Mouse (Mus musculus) heart, embryonic 11.5 days (tissue): ENCODE data around the gene Hoxa6. TPM values are rescaled to one million over a fixed set of nuclear protein-coding genes. Genes with fewer than 3 reads are reported as not detected.

Experiments used
- ATAC-seq: fragments of 200-750 bp; cut with Nextera tagmentation; replicated peaks from 2 replicates; pipeline ENCODE4 v1.8.0; 2017; ENCODE audit warnings: moderate library complexity; ENCODE audit not compliant: insufficient number of reproducible peaks, low FRiP score, low TSS enrichment
- H3K27ac ChIP-seq: fragments of 300-500 bp; sonication (generic); 2 replicates; pipeline ENCODE4 v1.5.1; 2014; ENCODE audit warnings: mild to moderate bottlenecking, low read depth, low read length
- H3K27me3 ChIP-seq: fragments of 300-500 bp; sonication (generic); 2 replicates; pipeline ENCODE4 v1.6.1; 2014; ENCODE audit warnings: mild to moderate bottlenecking, low read length, mixed read lengths; ENCODE audit not compliant: control insufficient read depth, insufficient read depth
- H3K36me3 ChIP-seq: fragments of 300-500 bp; sonication (generic); 2 replicates; pipeline ENCODE4 v1.6.1; 2014; ENCODE audit warnings: mild to moderate bottlenecking, low read length, moderate library complexity, mixed read lengths; ENCODE audit not compliant: control insufficient read depth, insufficient read depth
- H3K4me1 ChIP-seq: fragments of 300-500 bp; sonication (generic); 2 replicates; pipeline ENCODE4 v1.6.1; 2014; ENCODE audit warnings: low read length; ENCODE audit not compliant: control insufficient read depth, insufficient read depth
- H3K4me2 ChIP-seq: fragments of 300-500 bp; sonication (generic); 2 replicates; pipeline ENCODE4 v1.6.1; 2014; ENCODE audit warnings: mild to moderate bottlenecking, moderate library complexity
- H3K4me3 ChIP-seq: fragments of 300-500 bp; sonication (generic); 2 replicates; pipeline ENCODE4 v1.5.1; 2014; ENCODE audit warnings: low read depth, low read length
- H3K9ac ChIP-seq: fragments of 300-500 bp; sonication (generic); 2 replicates; pipeline ENCODE4 v1.6.1; 2014; ENCODE audit warnings: mild to moderate bottlenecking, low read depth, low read length, moderate library complexity
- H3K9me3 ChIP-seq: fragments of 300-500 bp; sonication (generic); replicated peaks from 2 replicates; pipeline ENCODE4 v1.6.1; 2016; ENCODE audit warnings: low read length; ENCODE audit not compliant: control insufficient read depth
- WGBS: fragments of 180-500 bp; shearing (Covaris S2); extraction: QIAGEN DNeasy Blood & Tissue Kit; methylation state at CpG from one replicate; pipeline ENCODE4 v1.1.7; 2014; ENCODE audit not compliant: insufficient replicate concordance; 5-methylcytosine and 5-hydroxymethylcytosine counted together
- polyA plus RNA-seq: library from polyadenylated mRNA; unstranded; fragments of >200 nt; fragmentation: Nextera tagmentation; extraction: Ambion mirVana; gene quantifications from 2 replicates; pipeline ENCODE4 v1.2.1, GENCODE M21; 2014

The Hoxa6 gene
- polyA plus RNA-seq, 1 experiment from 2014 or later: not detected

DNA sequence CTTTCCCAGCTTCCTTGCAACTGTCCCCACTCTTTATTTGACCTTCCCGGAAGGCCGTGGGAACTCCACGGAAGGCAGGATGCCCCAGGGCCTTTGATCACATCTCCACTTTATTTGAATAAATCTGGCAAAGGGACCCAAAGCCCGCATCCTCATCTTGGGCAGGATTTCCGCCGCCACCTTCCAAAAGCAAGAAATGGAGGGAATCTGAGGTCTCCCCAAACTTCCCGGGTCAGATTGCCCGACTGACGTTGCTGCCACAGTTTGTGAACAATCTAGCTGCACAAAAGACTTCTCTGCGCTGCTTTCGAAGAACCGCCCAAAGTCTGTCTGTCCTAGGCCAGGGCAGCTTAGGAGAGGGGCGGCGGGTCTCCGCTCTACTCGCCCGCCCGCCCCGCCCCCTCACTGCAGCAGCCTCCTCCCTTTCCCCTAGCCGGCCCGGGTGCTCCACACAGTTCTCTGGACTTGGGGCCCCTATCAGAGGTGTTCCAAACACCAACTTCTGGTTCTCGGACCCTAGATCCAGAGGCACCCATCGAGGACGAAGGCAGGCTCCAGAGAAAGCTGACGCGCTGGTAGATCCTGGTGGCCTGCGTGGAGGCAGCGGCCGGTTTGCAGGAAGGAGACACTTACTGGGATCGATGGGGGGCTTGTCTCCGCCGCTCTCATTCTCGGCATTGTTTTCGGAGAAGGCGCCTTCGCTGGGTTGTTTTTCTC is 16.5 kb upstream of the Hoxa6 start:
- H3K36me3 ChIP-seq: no peaks in the 10 kb centered on the region
- under 1% methylated on average over 35 of the region's 36 CpGs for WGBS
- no peak overlapping the region for H3K4me3 ChIP-seq
- ATAC-seq: no peak
- H3K27ac ChIP-seq: no peak overlapping the region
- peaks cover 5% of the 10 kb centered on the region; the same call in 1 of the 2 replicates for H3K4me1 ChIP-seq
- no peaks in the 10 kb centered on the region for H3K9me3 ChIP-seq
- H3K9ac ChIP-seq: no peak overlapping the region
- H3K4me2 ChIP-seq: no peak overlapping the region
- H3K27me3 ChIP-seq: peaks cover 97% of the 10 kb centered on the region

DNA sequence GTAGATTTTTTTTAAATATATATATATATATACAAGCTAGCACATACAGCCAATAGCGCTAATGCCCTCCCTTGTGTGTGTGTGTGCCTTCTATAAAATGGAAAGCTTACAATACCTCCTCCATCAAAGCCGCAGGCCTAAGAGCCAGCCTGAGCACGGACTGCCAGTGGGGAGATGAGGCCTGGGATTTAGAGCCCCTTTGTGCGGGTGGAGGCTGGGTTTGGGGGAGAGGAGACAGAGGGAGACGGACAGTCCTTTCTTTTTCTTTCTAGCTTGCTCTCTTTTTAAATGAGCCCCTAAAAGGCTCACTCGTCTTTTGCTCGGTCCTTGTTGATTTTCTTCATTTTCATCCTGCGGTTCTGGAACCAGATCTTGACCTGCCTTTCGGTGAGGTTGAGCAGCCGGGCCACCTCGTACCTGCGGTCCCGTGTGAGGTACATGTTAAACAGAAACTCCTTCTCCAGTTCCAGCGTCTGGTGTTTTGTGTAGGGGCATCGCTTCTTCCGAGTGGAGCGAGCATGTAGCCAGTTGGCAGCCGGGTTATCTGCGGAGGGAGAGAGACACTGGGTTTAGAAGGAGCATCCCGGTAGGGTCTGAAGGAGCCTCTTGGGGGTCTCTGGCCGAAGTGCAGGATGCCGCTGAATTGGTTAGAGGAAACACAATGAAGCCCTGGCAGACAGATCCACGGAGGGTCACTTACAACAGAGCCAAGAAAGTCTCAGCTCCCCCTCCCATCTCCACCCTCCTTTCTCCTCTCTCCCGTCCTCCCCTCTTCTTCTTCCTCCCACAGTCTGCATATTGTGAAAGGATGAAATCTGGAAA is 15.6 kb upstream of the Hoxa6 start:
- H3K36me3 ChIP-seq: no peaks in the 10 kb centered on the region
- no peak for ATAC-seq
- H3K9me3 ChIP-seq: no peaks in the 10 kb centered on the region
- no peak overlapping the region for H3K4me2 ChIP-seq
- H3K27ac ChIP-seq: no peak overlapping the region
- no peak overlapping the region for H3K4me3 ChIP-seq
- peaks cover 5% of the 10 kb centered on the region; the same call in 1 of the 2 replicates for H3K4me1 ChIP-seq
- no peak overlapping the region for H3K9ac ChIP-seq
- peaks cover 97% of the 10 kb centered on the region for H3K27me3 ChIP-seq
- WGBS: 3% methylated on average over 24 of the region's 24 CpGs

DNA sequence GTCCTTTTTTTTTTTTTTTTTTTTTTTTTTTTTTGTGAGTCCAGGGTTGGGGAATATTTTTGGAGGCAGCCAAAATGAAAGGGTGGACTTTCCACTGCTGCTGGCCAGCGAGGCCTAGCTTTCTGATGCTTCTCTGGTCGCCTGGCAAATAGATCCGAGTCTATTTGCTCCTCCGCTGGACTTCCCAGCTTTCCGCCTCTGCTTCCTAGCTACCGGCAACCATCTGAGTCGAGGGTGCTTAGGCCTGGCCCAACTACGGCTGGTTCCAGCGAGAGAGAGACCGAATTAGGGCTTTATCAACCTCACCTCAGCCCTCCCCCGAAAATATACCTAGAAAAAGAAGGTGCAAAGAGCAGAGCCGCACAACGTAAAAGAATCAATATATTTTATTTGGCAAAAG is 14.2 kb upstream of the Hoxa6 start:
- Histone ChIP-seq H3K9me3 (no peaks in the 10 kb centered on the region), H3K4me3 (no peak overlapping the region), H3K4me2 (no peak overlapping the region), H3K36me3 (no peaks in the 10 kb centered on the region), H3K9ac (no peak overlapping the region), H3K27me3 (peaks cover 100% of the 10 kb centered on the region), H3K4me1 (peaks cover 5% of the 10 kb centered on the region; the same call in 1 of the 2 replicates), H3K27ac (no peak overlapping the region)
- WGBS: 13% methylated on average over 13 of the region's 13 CpGs
- ATAC-seq: no peak

DNA sequence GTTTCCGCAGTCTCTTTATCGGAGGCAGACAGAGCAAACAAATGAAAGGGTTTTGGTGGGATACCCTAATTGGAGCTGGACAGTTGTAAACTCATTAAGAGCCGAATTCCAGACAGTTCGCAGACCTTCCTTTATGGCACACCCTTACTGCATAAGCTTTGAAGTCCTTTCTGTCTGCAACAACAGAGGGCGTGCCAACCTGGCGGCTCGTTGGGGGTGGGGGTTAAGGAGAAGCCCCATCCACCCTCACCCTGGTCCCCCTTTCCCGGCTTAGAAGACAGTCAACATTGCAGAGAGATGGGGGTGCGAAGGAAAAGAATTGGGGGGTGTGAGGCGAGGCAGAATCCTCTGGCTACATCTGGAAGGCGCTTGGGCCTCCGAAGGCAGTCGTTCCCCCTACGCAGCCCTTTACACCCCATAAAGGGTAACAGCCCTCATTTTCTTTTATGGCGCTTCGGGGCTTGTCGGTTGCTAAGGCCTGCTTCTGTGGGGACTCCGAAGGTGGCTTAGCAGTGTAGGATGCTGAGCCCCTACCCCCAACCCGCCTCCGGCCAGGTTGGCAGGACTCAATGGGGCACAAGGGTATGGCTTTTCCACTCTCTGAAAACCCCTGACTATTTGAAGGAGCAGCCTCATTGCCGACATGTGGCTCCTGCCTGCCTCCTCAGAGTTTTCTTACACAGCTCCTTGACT is 13.6 kb upstream of the Hoxa6 start:
- Histone ChIP-seq H3K4me2 (peak overlapping the region; percentile 89), H3K36me3 (no peaks in the 10 kb centered on the region), H3K9ac (no peak overlapping the region), H3K27me3 (peaks cover 100% of the 10 kb centered on the region), H3K4me3 (peak overlapping the region; percentile 57), H3K27ac (no peak overlapping the region), H3K9me3 (no peaks in the 10 kb centered on the region), H3K4me1 (peaks cover 5% of the 10 kb centered on the region; the same call in 1 of the 2 replicates)
- ATAC-seq: no peak
- WGBS: 8% methylated on average over 21 of the region's 21 CpGs

DNA sequence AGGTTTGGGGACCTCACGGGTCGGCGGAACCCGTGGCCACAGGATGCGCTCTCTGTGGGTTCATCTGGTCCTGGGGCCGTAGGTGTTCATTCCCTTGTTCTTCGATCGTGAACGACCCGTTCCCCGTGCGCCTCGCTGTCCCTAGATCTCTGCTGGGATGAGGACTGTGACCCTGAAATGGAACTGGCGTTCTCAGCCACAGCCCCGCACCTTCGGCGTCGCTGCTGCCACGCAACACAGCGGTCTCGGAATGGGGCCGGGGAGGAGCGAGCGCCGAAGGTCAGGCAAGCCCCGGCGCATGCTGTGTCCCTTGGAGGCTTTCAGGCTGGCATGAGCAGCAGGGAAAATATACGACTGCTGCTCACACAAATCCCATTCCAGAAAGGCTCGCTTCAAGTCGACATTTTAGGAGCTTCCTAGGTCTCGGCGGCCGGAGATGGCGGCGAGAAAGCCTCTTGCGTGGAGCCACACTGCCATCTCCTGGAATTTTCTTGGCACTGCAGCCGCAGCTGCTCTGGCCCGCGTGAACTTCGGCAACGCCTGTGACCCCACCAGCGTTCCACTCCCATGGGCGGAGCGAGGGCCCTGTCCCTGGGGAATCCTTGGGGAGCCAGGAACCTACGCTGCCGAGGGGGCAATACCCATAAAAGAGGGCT is 12.9 kb upstream of the Hoxa6 start, which contains the start of gene Hoxa7:
Hoxa7 (minus strand) TSS at position 518 of the 656 bp plus-strand sequence.
- H3K27me3 ChIP-seq: peaks cover 100% of the 10 kb centered on the region
- no peaks in the 10 kb centered on the region for H3K36me3 ChIP-seq
- H3K9me3 ChIP-seq: no peaks in the 10 kb centered on the region
- peak within 1 kb of the TSS; percentile 89 for H3K4me2 ChIP-seq
- H3K9ac ChIP-seq: no peak within 1 kb of the TSS
- 2% methylated on average over 46 of the region's 46 CpGs for WGBS
- peaks cover 9% of the 10 kb centered on the region; the same call in 1 of the 2 replicates for H3K4me1 ChIP-seq
- H3K4me3 ChIP-seq: peak within 1 kb of the TSS; percentile 57
- no peak within 1 kb of the TSS for H3K27ac ChIP-seq
- 0 out of 2 replicates have a peak, but pooled peaks have one; percentile 7 for ATAC-seq

DNA sequence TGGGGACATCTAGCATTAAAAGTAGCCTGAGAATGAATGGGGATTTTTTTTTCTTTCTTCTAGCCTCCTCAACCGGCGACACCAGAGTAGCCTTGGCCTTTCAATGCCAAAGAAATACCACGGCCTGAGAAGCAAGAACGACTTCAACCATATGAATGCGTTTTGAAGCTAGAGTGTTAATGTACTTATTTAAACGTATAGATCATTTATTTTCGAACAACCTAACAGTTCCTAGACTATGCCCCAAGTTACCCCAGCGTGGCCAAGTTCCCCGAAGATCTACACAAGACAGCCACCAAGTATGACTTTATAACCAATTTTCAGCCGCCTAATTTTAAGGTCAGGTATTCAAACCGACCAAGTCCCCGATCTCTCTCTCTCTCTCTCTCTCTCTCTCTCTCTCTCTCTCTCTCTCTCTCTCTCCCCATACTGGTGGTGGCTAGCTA is 12.4 kb upstream of the Hoxa6 start:
- peaks cover 100% of the 10 kb centered on the region for H3K27me3 ChIP-seq
- peaks cover 7% of the 10 kb centered on the region; the same call in 1 of the 2 replicates for H3K4me1 ChIP-seq
- no peak for ATAC-seq
- no peaks in the 10 kb centered on the region for H3K9me3 ChIP-seq
- no peak overlapping the region for H3K9ac ChIP-seq
- H3K27ac ChIP-seq: no peak overlapping the region
- no peaks in the 10 kb centered on the region for H3K36me3 ChIP-seq
- peak overlapping the region; percentile 89 for H3K4me2 ChIP-seq
- peak overlapping the region; percentile 57 for H3K4me3 ChIP-seq
- WGBS: 6% methylated on average over 12 of the region's 12 CpGs

DNA sequence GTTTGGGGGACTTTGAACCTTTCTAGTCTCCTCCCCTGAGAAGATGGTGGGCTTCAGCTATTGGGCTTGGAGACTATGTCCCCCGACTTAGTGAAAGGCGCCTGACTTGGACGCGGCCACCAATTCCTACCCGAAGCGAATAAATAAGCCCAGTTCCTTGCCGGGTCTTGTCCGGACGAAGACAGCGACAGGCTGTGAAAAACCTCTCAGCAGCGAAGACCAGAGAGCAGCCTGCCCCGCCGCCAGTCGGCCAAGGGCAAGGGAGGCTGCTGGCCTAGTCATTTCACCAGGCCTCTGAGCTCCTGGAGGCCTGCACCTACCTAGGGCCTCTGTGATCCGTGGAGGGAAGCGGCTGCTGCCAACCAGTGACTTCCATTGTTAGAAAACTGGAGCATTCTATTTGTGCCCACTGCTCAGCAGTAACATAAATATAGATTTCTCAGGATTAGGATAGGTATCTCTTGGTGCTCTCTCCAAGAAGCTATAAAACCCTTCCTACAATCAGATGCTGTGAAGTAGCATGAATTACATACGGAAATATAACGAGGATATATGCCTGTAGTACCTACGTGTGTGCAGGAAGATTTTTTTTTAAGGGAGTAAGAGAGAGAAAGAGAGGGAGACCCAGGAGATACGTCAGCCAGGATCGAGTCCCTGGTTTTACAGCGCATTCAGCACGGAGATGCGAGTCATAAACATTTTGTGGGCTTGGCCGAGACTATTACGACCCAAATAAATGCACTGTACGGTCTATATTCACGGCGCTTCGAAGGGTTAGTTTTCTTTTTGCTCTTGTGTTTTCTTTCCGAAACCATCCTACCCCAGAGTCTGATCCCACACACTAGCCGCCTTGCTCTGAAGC is 11.7 kb upstream of the Hoxa6 start:
- Histone ChIP-seq H3K27me3 (peaks cover 100% of the 10 kb centered on the region), H3K4me2 (no peak overlapping the region), H3K27ac (no peak overlapping the region), H3K9me3 (no peaks in the 10 kb centered on the region), H3K4me3 (no peak overlapping the region), H3K4me1 (0 out of 2 replicates have a peak, but pooled peaks cover 4% of the 10 kb centered on the region), H3K36me3 (no peaks in the 10 kb centered on the region), H3K9ac (no peak overlapping the region)
- WGBS: 14% methylated on average over 32 of the region's 32 CpGs
- ATAC-seq: no peak
